Comparison of ENCODE assay signal across 10 mouse cellular contexts in genomic region chr2:166678959-166679759, GRCm38 (mm10). TPM values are rescaled to one million over a fixed set of nuclear protein-coding genes. Genes with fewer than 3 reads are reported as not detected.
DNase-seq lines count a peak whose midpoint lies in the region; ATAC-seq lines count a peak whose summit lies in the region.
"Had no signal": no experiment of that assay in that cellular context is flagged by ENCODE, and none has a peak within 500 bp of the region (broad histone marks: within the 10 kb centered on the region; RNA-seq: fewer than 3 reads in every experiment).

No protein-coding gene starts in this region.

- intact Hi-C loops in heart, postnatal 25 days (cut with DNase I), result no loop called here

- no peaks in the 10 kb centered on the region for H3K27me3 ChIP-seq in forebrain, embryonic 13.5 days

- peak overlapping the region; percentile 41 for H3K4me2 ChIP-seq in forebrain, embryonic 13.5 days

- H3K9me3 ChIP-seq in forebrain, embryonic 13.5 days (replicated peaks), result no peaks in the 10 kb centered on the region
- H3K9me3 ChIP-seq: megakaryocyte, embryonic 14.5 days had no signal

- H3K27ac ChIP-seq in forebrain, embryonic 13.5 days, result peak overlapping the region; percentile 88

- ATAC-seq in CD4-positive, CD25-positive, alpha-beta regulatory T cell, adult 4 months, result peak; percentile 71
- peak; percentile 83 for ATAC-seq in forebrain, embryonic 13.5 days

- H3K36me3 ChIP-seq in forebrain, embryonic 13.5 days (ENCODE audit: poor library complexity, severe bottlenecking), result no peaks in the 10 kb centered on the region

- WGBS in forebrain, embryonic 13.5 days, result 5% methylated on average over 13 of the region's 13 CpGs

- peak; percentile 33 for DNase-seq in R1 (ENCODE audit: low read depth, low spot score)
- peak; percentile 80 for DNase-seq in mesoderm, embryonic 11.5 days (ENCODE audit: low read depth, low spot score)
- DNase-seq in kidney, postnatal 14 days, result no peak
- DNase-seq in frontal cortex, postnatal 36 days (ENCODE audit: low spot score in 2 of 2), result no peak
- DNase-seq in lung, postnatal 10 days, result no peak
- no peak for DNase-seq in heart, postnatal 25 days (ENCODE audit: low spot score)
- DNase-seq: liver had no signal

- H3K4me3 ChIP-seq in forebrain, embryonic 13.5 days, result no peak overlapping the region
- H3K4me3 ChIP-seq: megakaryocyte, embryonic 14.5 days had no signal

- H3K4me1 ChIP-seq in forebrain, embryonic 13.5 days, result peaks cover 90% of the 10 kb centered on the region

- H3K9ac ChIP-seq in forebrain, embryonic 13.5 days, result peak overlapping the region; percentile 13; the same call in 1 of the 2 replicates

RNA-seq across cellular contexts. Expression of gene Prex1, which starts 34.5 kb away (rescaled TPM):
- polyA plus RNA-seq in CD4-positive, CD25-positive, alpha-beta regulatory T cell, adult 4 months (2017; shearing (Covaris generic)), result 10 to 100 TPM; 25.0 to 25.2 TPM
- 28.6 and 32.7 TPM in 2 replicates for polyA plus RNA-seq in forebrain, embryonic 13.5 days (2015; fragmentation: Nextera tagmentation; extraction: Ambion mirVana)
- 1 to 10 TPM; 5.9 to 6.6 TPM for total RNA-seq in heart, postnatal 25 days (2021)

Comparison
In these comparisons a context has a peak if more than half of its experiments do, and no peak if none do; other contexts are left out.
1. DNase-seq: peak in R1 (single experiment) and mesoderm, embryonic 11.5 days (single experiment); none in kidney, postnatal 14 days (single experiment), frontal cortex, postnatal 36 days (0 of 2), lung, postnatal 10 days (single experiment) and heart, postnatal 25 days (single experiment).